Mouse (Mus musculus) layer of hippocampus, adult 6 months (tissue): ENCODE measurements around the gene Amigo3. TPM values are rescaled to one million over a fixed set of nuclear protein-coding genes. Genes with fewer than 3 reads are reported as not detected.

Experiments
- long read RNA-seq, 2 experiments: library from polyadenylated mRNA; unstranded; transcript quantifications; one replicate each; pipeline ENCODE4 v2.0.0; 2019 to 2020
- microRNA-seq: library from miRNA; unstranded; fragments of <30 nt; microRNA quantifications from one replicate; pipeline ENCODE4 v1.2.0, GENCODE M21; 2020
- polyA plus RNA-seq: library from polyadenylated mRNA; unstranded; fragments of <200 nt; fragmentation: Nextera tagmentation; gene quantifications from 2 replicates; pipeline ENCODE4 v1.2.3, GENCODE M21; 2021

Amigo3 gene
- polyA plus RNA-seq: 0.51 and 0.60 TPM in 2 replicates
- long read RNA-seq, experiment 1: 0 reads
- long read RNA-seq, experiment 2, partial matches to known transcripts: 0 of 3 reads
- long read RNA-seq, experiment 2, other reads (novel, unspliced or antisense): 0 of 3 reads

GRCm38 (mm10) chr9:108052885-108053664, at the start of gene Amigo3:
TSS of gene Amigo3 (plus strand) at chr9:108053159.

GRCm38 (mm10) chr9:108049016-108049455, 3.9 kb upstream of the Amigo3 start, which contains the start of gene Gmppb:
TSS of gene Gmppb (plus strand) at chr9:108049242.

GRCm38 (mm10) chr9:108080168-108080567, 27.2 kb downstream of the Amigo3 start, which contains the start of gene Mst1:
TSS of gene Mst1 (plus strand) at chr9:108080436.

GRCm38 (mm10) chr9:108082988-108083431, 30.1 kb downstream of the Amigo3 start, which contains the start of gene Rnf123:
TSS of gene Rnf123 (minus strand) at chr9:108083346.

GRCm38 (mm10) chr9:108094184-108094941, 41.4 kb downstream of the Amigo3 start, which contains the start of gene Apeh:
TSS of gene Apeh (minus strand) at chr9:108094606.

Small RNA genes lying within 50 kb of the gene (microRNA-seq; reads per million reads assigned to microRNA genes)
- gene Gm47303 (not detected), gene Mir7088 (not detected)

Other genes with a start within 250 kb of the Amigo3 start
- gene Rbm6, start 179.9 kb upstream of the Amigo3 start, polyA plus RNA-seq: 20.0 and 20.5 TPM in 2 replicates
- 22.7 and 22.9 TPM in 2 replicates for gene Mon1a, start 165.0 kb upstream of the Amigo3 start, polyA plus RNA-seq
- 0.25 and 0.41 TPM in 2 replicates for gene Mst1r, start 146.3 kb upstream of the Amigo3 start, polyA plus RNA-seq
- not detected in 2 replicates for gene Actl11, start 124.7 kb upstream of the Amigo3 start, polyA plus RNA-seq
- 314 and 331 TPM in 2 replicates for gene Camkv, start 117.5 kb upstream of the Amigo3 start, polyA plus RNA-seq
- gene Traip, start 103.0 kb upstream of the Amigo3 start, polyA plus RNA-seq: 2.6 and 3.4 TPM in 2 replicates
- 3.0 TPM in 2 replicates for gene Uba7, start 77.7 kb upstream of the Amigo3 start, polyA plus RNA-seq
- gene Gm20661, start 70.1 kb upstream of the Amigo3 start, polyA plus RNA-seq: 0.18 and 0.20 TPM in 2 replicates
- gene Inka1, start 67.3 kb upstream of the Amigo3 start, polyA plus RNA-seq: 6.1 and 7.3 TPM in 2 replicates
- gene Cdhr4, start 60.7 kb upstream of the Amigo3 start, polyA plus RNA-seq: 4.6 and 7.8 TPM in 2 replicates
- gene Gm20662, start 56.8 kb upstream of the Amigo3 start, polyA plus RNA-seq: not detected in 2 replicates
- 22.1 and 23.0 TPM in 2 replicates for gene Ip6k1, start 50.7 kb upstream of the Amigo3 start, polyA plus RNA-seq
- 20.7 and 34.1 TPM in 2 replicates for gene Gmppb, start 3.9 kb upstream of the Amigo3 start, polyA plus RNA-seq
- gene Mst1, start 27.3 kb downstream of the Amigo3 start, polyA plus RNA-seq: not detected in 2 replicates
- gene Rnf123, start 30.2 kb downstream of the Amigo3 start, polyA plus RNA-seq: 29.2 TPM in 2 replicates
- gene Apeh, start 41.4 kb downstream of the Amigo3 start, polyA plus RNA-seq: 14.8 and 15.5 TPM in 2 replicates
- gene Bsn, start 137.2 kb downstream of the Amigo3 start, polyA plus RNA-seq: 21.9 and 23.1 TPM in 2 replicates
- gene Dag1, start 210.8 kb downstream of the Amigo3 start, polyA plus RNA-seq: 38.6 and 42.0 TPM in 2 replicates
- 136 and 139 TPM in 2 replicates for gene Nicn1, start 237.3 kb downstream of the Amigo3 start, polyA plus RNA-seq
- 31.0 and 64.8 TPM in 2 replicates for gene Amt, start 243.7 kb downstream of the Amigo3 start, polyA plus RNA-seq